Comparison of ENCODE assay signal across 7 mouse cellular contexts in genomic region chr2:167630421-167630820, GRCm38 (mm10). TPM values are rescaled to one million over a fixed set of nuclear protein-coding genes. Genes with fewer than 3 reads are reported as not detected.
DNase-seq lines count a peak whose midpoint lies in the region; ATAC-seq and TF ChIP-seq lines count a peak whose summit lies in the region.

No protein-coding gene starts in this region.

- H3K9me3 ChIP-seq in lung, postnatal 0 days (ENCODE audit: low read length), result no peaks in the 10 kb centered on the region
- H3K9me3 ChIP-seq in forebrain, embryonic 13.5 days (replicated peaks), result no peaks in the 10 kb centered on the region
- H3K9me3 ChIP-seq in limb, embryonic 15.5 days, result no peaks in the 10 kb centered on the region
- no peaks in the 10 kb centered on the region for H3K9me3 ChIP-seq in stomach, embryonic 14.5 days (ENCODE audit: control insufficient read depth, low read depth, low read length)

- TF ChIP-seq EP300 in lung, postnatal 0 days (IDR thresholded peaks at IDR 0.05), result no peak

- TF ChIP-seq CTCF in lung, postnatal 0 days (IDR thresholded peaks at IDR 0.05), result no peak

- no peak for DNase-seq in lung, postnatal 0 days (ENCODE audit: low spot score)
- no peak for DNase-seq in lung, postnatal 10 days
- no peak for DNase-seq in gastrocnemius, postnatal 14 days
- no peak for DNase-seq in adrenal gland, adult (ENCODE audit: inconsistent age in 2 of 2, low spot score in 1 of 2)

- peak overlapping the region; percentile 92 for H3K9ac ChIP-seq in lung, postnatal 0 days (replicated peaks; ENCODE audit: low read depth)
- H3K9ac ChIP-seq in forebrain, embryonic 13.5 days, result peak overlapping the region; percentile 92
- peak overlapping the region; percentile 85 for H3K9ac ChIP-seq in limb, embryonic 15.5 days
- H3K9ac ChIP-seq in stomach, embryonic 14.5 days (replicated peaks; ENCODE audit: low read depth, low read length), result peak overlapping the region; percentile 90

- peak overlapping the region; percentile 94 for H3K4me2 ChIP-seq in lung, postnatal 0 days (replicated peaks; ENCODE audit: low read depth, low read length)
- H3K4me2 ChIP-seq in forebrain, embryonic 13.5 days, result peak overlapping the region; percentile 94
- H3K4me2 ChIP-seq in limb, embryonic 15.5 days, result peak overlapping the region; percentile 75
- peak overlapping the region; percentile 73 for H3K4me2 ChIP-seq in stomach, embryonic 14.5 days (replicated peaks; ENCODE audit: low read depth, low read length)

- ATAC-seq in lung, postnatal 0 days, result no peak
- ATAC-seq in forebrain, embryonic 13.5 days, result no peak
- ATAC-seq in limb, embryonic 15.5 days (ENCODE audit: insufficient number of reproducible peaks, low FRiP score, low TSS enrichment, low read depth), result no peak
- ATAC-seq in stomach, embryonic 14.5 days (ENCODE audit: insufficient number of reproducible peaks, insufficient read depth, low FRiP score, low read depth), result no peak

- H3K4me3 ChIP-seq in lung, postnatal 0 days (ENCODE audit: low read depth, low read length), result peak overlapping the region; percentile 92
- peak overlapping the region; percentile 78 for H3K4me3 ChIP-seq in forebrain, embryonic 13.5 days
- peak overlapping the region; percentile 79 for H3K4me3 ChIP-seq in limb, embryonic 15.5 days
- peak overlapping the region; percentile 89 for H3K4me3 ChIP-seq in stomach, embryonic 14.5 days (ENCODE audit: low read depth, low read length)

- H3K4me1 ChIP-seq in lung, postnatal 0 days (ENCODE audit: insufficient read depth, low read depth, low read length), result peaks cover 30% of the 10 kb centered on the region
- peaks cover 60% of the 10 kb centered on the region for H3K4me1 ChIP-seq in forebrain, embryonic 13.5 days
- H3K4me1 ChIP-seq in limb, embryonic 15.5 days, result peaks cover 51% of the 10 kb centered on the region
- peaks cover 36% of the 10 kb centered on the region for H3K4me1 ChIP-seq in stomach, embryonic 14.5 days (ENCODE audit: control insufficient read depth, insufficient read depth, low read length)

- no peaks in the 10 kb centered on the region for H3K36me3 ChIP-seq in lung, postnatal 0 days (ENCODE audit: insufficient read depth, low read length)
- H3K36me3 ChIP-seq in forebrain, embryonic 13.5 days (ENCODE audit: poor library complexity, severe bottlenecking), result peaks cover 15% of the 10 kb centered on the region
- H3K36me3 ChIP-seq in limb, embryonic 15.5 days, result peaks cover 22% of the 10 kb centered on the region
- H3K36me3 ChIP-seq in stomach, embryonic 14.5 days (ENCODE audit: control insufficient read depth, insufficient read depth, low read length), result peaks cover 8% of the 10 kb centered on the region

- no peaks in the 10 kb centered on the region for H3K27me3 ChIP-seq in lung, postnatal 0 days (replicated peaks; ENCODE audit: insufficient read depth, low read length)
- no peaks in the 10 kb centered on the region for H3K27me3 ChIP-seq in forebrain, embryonic 13.5 days
- no peaks in the 10 kb centered on the region for H3K27me3 ChIP-seq in limb, embryonic 15.5 days
- no peaks in the 10 kb centered on the region for H3K27me3 ChIP-seq in stomach, embryonic 14.5 days (ENCODE audit: control insufficient read depth, insufficient read depth, low read length)

- intact Hi-C loops in gastrocnemius, postnatal 14 days (cut with DNase I; ENCODE audit: low total_unique reads), result no loop called here

- H3K27ac ChIP-seq in lung, postnatal 0 days (ENCODE audit: low read length), result peak overlapping the region; percentile 86; the same call in 1 of the 2 replicates
- no peak overlapping the region for H3K27ac ChIP-seq in forebrain, embryonic 13.5 days
- peak overlapping the region; percentile 92 for H3K27ac ChIP-seq in limb, embryonic 15.5 days
- H3K27ac ChIP-seq in stomach, embryonic 14.5 days (ENCODE audit: low read length), result peak overlapping the region; percentile 83; the same call in 1 of the 2 replicates

- WGBS in lung, postnatal 0 days, result 34% methylated on average over 5 of the region's 5 CpGs
- 82% methylated on average over 5 of the region's 5 CpGs for WGBS in forebrain, embryonic 13.5 days
- WGBS in limb, embryonic 15.5 days, result 72% methylated on average over 5 of the region's 5 CpGs
- WGBS in stomach, embryonic 14.5 days, result 63% methylated on average over 5 of the region's 5 CpGs

RNA-seq across cellular contexts. Expression of gene Ube2v1, which starts 1.5 kb away (rescaled TPM):
- polyA plus RNA-seq in lung, postnatal 0 days (2015; fragmentation: Nextera tagmentation; extraction: Ambion mirVana), result 166 and 184 TPM in 2 replicates
- polyA plus RNA-seq in forebrain, embryonic 13.5 days (2015; fragmentation: Nextera tagmentation; extraction: Ambion mirVana), result 278 and 309 TPM in 2 replicates
- 289 and 315 TPM in 2 replicates for polyA plus RNA-seq in limb, embryonic 15.5 days (2015; fragmentation: Nextera tagmentation; extraction: Ambion mirVana)
- polyA plus RNA-seq in stomach, embryonic 14.5 days (2014; fragmentation: Nextera tagmentation; extraction: Ambion mirVana), result 252 and 259 TPM in 2 replicates
- total RNA-seq in gastrocnemius, postnatal 14 days (2021), result 100 to 1,000 TPM; 158 to 180 TPM

RNA-seq across cellular contexts. Expression of gene Gm20431, which starts 30.9 kb away (rescaled TPM):
- 5.2 and 8.4 TPM in 2 replicates for polyA plus RNA-seq in lung, postnatal 0 days (2015; fragmentation: Nextera tagmentation; extraction: Ambion mirVana)
- 5.5 and 8.2 TPM in 2 replicates for polyA plus RNA-seq in forebrain, embryonic 13.5 days (2015; fragmentation: Nextera tagmentation; extraction: Ambion mirVana)
- polyA plus RNA-seq in limb, embryonic 15.5 days (2015; fragmentation: Nextera tagmentation; extraction: Ambion mirVana), result 3.9 and 9.4 TPM in 2 replicates
- 7.9 and 8.1 TPM in 2 replicates for polyA plus RNA-seq in stomach, embryonic 14.5 days (2014; fragmentation: Nextera tagmentation; extraction: Ambion mirVana)
- 10 to 100 TPM; 10.3 to 12.3 TPM for total RNA-seq in gastrocnemius, postnatal 14 days (2021)

RNA-seq across cellular contexts. Expression of gene Cebpb, which starts 58.3 kb away (rescaled TPM):
- 108 and 122 TPM in 2 replicates for polyA plus RNA-seq in lung, postnatal 0 days (2015; fragmentation: Nextera tagmentation; extraction: Ambion mirVana)
- polyA plus RNA-seq in forebrain, embryonic 13.5 days (2015; fragmentation: Nextera tagmentation; extraction: Ambion mirVana), result 0.11 and 0.14 TPM in 2 replicates
- polyA plus RNA-seq in limb, embryonic 15.5 days (2015; fragmentation: Nextera tagmentation; extraction: Ambion mirVana), result 20.5 and 25.0 TPM in 2 replicates
- polyA plus RNA-seq in stomach, embryonic 14.5 days (2014; fragmentation: Nextera tagmentation; extraction: Ambion mirVana), result 1.3 and 2.0 TPM in 2 replicates
- total RNA-seq in gastrocnemius, postnatal 14 days (2021), result 100 to 1,000 TPM in 1 of 2 experiments, 10 to 100 TPM in 1; 66.9 to 120 TPM

RNA-seq across cellular contexts. Expression of gene Tmem189, which starts 59.2 kb away (rescaled TPM):
- 51.7 and 55.1 TPM in 2 replicates for polyA plus RNA-seq in lung, postnatal 0 days (2015; fragmentation: Nextera tagmentation; extraction: Ambion mirVana)
- polyA plus RNA-seq in forebrain, embryonic 13.5 days (2015; fragmentation: Nextera tagmentation; extraction: Ambion mirVana), result 22.1 and 24.0 TPM in 2 replicates
- polyA plus RNA-seq in limb, embryonic 15.5 days (2015; fragmentation: Nextera tagmentation; extraction: Ambion mirVana), result 36.2 and 40.1 TPM in 2 replicates
- 38.9 and 40.7 TPM in 2 replicates for polyA plus RNA-seq in stomach, embryonic 14.5 days (2014; fragmentation: Nextera tagmentation; extraction: Ambion mirVana)
- total RNA-seq in gastrocnemius, postnatal 14 days (2021), result 10 to 100 TPM; 18.1 to 22.8 TPM
